Mouse (Mus musculus) forebrain, postnatal 0 days (tissue): ENCODE data around the gene Mylpf. TPM values are rescaled to one million over a fixed set of nuclear protein-coding genes. Genes with fewer than 3 reads are reported as not detected.

Experiments used
- ATAC-seq: fragments of 200-750 bp; cut with Nextera tagmentation; 2 replicates; pipeline ENCODE4 v1.8.0; 2017; ENCODE audit warnings: mild to moderate bottlenecking, moderate library complexity
- DNase-seq: peaks from one replicate; pipeline ENCODE4 v3.0.0-alpha.2; 2015
- H3K27ac ChIP-seq: fragments of 300-500 bp; sonication (generic); 2 replicates; pipeline ENCODE4 v1.5.1; 2014; ENCODE audit warnings: low read depth, mild to moderate bottlenecking, antibody characterized with exemption, low read length, moderate library complexity, mixed read lengths
- H3K27me3 ChIP-seq: fragments of 300-500 bp; sonication (generic); 2 replicates; pipeline ENCODE4 v1.6.1; 2014; ENCODE audit warnings: mild to moderate bottlenecking, low read length, mixed read lengths; ENCODE audit not compliant: insufficient read depth
- H3K36me3 ChIP-seq: fragments of 300-500 bp; sonication (generic); 2 replicates; pipeline ENCODE4 v1.6.1; 2014; ENCODE audit warnings: mild to moderate bottlenecking, moderate library complexity; ENCODE audit not compliant: insufficient read depth
- H3K4me1 ChIP-seq: fragments of 300-500 bp; sonication (generic); 2 replicates; pipeline ENCODE4 v1.6.1; 2014; ENCODE audit warnings: antibody characterized with exemption; ENCODE audit not compliant: insufficient read depth
- H3K4me2 ChIP-seq: fragments of 300-500 bp; sonication (generic); 2 replicates; pipeline ENCODE4 v1.6.1; 2014; ENCODE audit warnings: low read depth, mild to moderate bottlenecking, moderate library complexity
- H3K4me3 ChIP-seq: fragments of 300-500 bp; sonication (generic); 2 replicates; pipeline ENCODE4 v1.5.1; 2014; ENCODE audit warnings: low read depth, low read length, mixed read lengths
- H3K9ac ChIP-seq: fragments of 300-500 bp; sonication (generic); 2 replicates; pipeline ENCODE4 v1.6.1; 2014; ENCODE audit warnings: mild to moderate bottlenecking
- H3K9me3 ChIP-seq: fragments of 300-500 bp; sonication (generic); 2 replicates; pipeline ENCODE4 v1.6.1; 2016; ENCODE audit warnings: low read length
- CTCF ChIP-seq: sonication (generic); IDR thresholded peaks from 2 replicates; pipeline ENCODE4 v1.5.1; 2016; ENCODE audit warnings: antibody characterized with exemption, control low read depth, low read depth
- WGBS: fragments of 180-500 bp; shearing (Covaris S2); extraction: QIAGEN DNeasy Blood & Tissue Kit; methylation state at CpG from one replicate; pipeline ENCODE4 v1.1.7; 2014; 5-methylcytosine and 5-hydroxymethylcytosine counted together
- polyA plus RNA-seq: library from polyadenylated mRNA; unstranded; fragments of >200 nt; fragmentation: Nextera tagmentation; extraction: Ambion mirVana; gene quantifications from 2 replicates; pipeline ENCODE4 v1.2.1, GENCODE M21; 2015
- total RNA-seq: library from RNA; depleted of rRNA; stranded (reverse); fragments of >200 nt; gene quantifications from 2 replicates; pipeline ENCODE4 v1.2.3, GENCODE M21; 2014

The Mylpf gene
- total and polyA plus RNA-seq, 2 experiments from 2014 or later: 0.52 to 3.2 TPM

- WGBS: 83% methylated on average over 10 of the region's 10 CpGs
- Histone ChIP-seq H3K4me2 (no peak overlapping the region), H3K27ac (no peak overlapping the region), H3K9me3 (no peaks in the 10 kb centered on the region), H3K4me3 (no peak overlapping the region), H3K4me1 (no peaks in the 10 kb centered on the region), H3K9ac (no peak overlapping the region), H3K36me3 (no peaks in the 10 kb centered on the region), H3K27me3 (no peaks in the 10 kb centered on the region)
- no peak for TF ChIP-seq CTCF
- no peak for DNase-seq
- no peak for ATAC-seq
These were observed 9.4 kb downstream of the Mylpf start for GRCm38 (mm10) chr7:127217901-127218642.

DNA sequence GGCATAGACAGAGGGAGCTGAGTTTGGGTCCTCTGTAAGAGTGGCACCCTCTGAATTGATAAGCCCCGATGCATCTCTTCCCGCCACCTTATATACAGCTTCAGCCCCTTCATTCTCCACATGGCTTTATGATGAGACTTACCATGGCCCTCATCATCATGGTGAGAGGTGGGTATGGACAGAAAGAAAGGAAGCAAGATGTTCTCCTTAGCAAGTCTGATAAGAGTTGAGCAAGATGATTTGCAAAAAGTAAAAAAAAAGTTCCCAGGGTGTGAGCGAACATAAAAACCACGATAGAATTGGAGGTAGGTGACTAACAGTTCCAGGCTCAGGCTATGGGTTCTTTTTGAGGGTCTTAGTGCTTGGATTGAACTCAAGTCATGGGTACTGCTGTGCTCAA is 10.0 kb downstream of the Mylpf start:
- Histone ChIP-seq H3K4me2 (no peak overlapping the region), H3K4me3 (no peak overlapping the region), H3K27ac (no peak overlapping the region), H3K9ac (no peak overlapping the region), H3K4me1 (no peaks in the 10 kb centered on the region), H3K27me3 (no peaks in the 10 kb centered on the region), H3K9me3 (no peaks in the 10 kb centered on the region), H3K36me3 (no peaks in the 10 kb centered on the region)
- DNase-seq: no peak
- 95% methylated on average over 4 of the region's 4 CpGs for WGBS
- no peak for ATAC-seq
- no peak for TF ChIP-seq CTCF

- Histone ChIP-seq H3K27me3 (no peaks in the 10 kb centered on the region), H3K4me1 (no peaks in the 10 kb centered on the region), H3K9me3 (no peaks in the 10 kb centered on the region), H3K4me2 (no peak overlapping the region), H3K9ac (no peak overlapping the region), H3K36me3 (no peaks in the 10 kb centered on the region), H3K4me3 (no peak overlapping the region), H3K27ac (no peak overlapping the region)
- ATAC-seq (no peak), DNase-seq (no peak)
- WGBS: 85% methylated on average over 6 of the region's 6 CpGs
- no peak for TF ChIP-seq CTCF
These were observed 11.8 kb downstream of the Mylpf start for GRCm38 (mm10) chr7:127220440-127220839.

GRCm38 (mm10) chr7:127223106-127223505 is 14.4 kb downstream of the Mylpf start:
- DNase-seq: no peak
- H3K9ac ChIP-seq: no peak overlapping the region
- no peak for ATAC-seq
- no peaks in the 10 kb centered on the region for H3K27me3 ChIP-seq
- H3K9me3 ChIP-seq: no peaks in the 10 kb centered on the region
- no peaks in the 10 kb centered on the region for H3K36me3 ChIP-seq
- H3K27ac ChIP-seq: no peak overlapping the region
- no peak overlapping the region for H3K4me3 ChIP-seq
- WGBS: 95% methylated on average over 3 of the region's 3 CpGs
- no peak overlapping the region for H3K4me2 ChIP-seq
- TF ChIP-seq CTCF: no peak
- H3K4me1 ChIP-seq: no peaks in the 10 kb centered on the region

DNA sequence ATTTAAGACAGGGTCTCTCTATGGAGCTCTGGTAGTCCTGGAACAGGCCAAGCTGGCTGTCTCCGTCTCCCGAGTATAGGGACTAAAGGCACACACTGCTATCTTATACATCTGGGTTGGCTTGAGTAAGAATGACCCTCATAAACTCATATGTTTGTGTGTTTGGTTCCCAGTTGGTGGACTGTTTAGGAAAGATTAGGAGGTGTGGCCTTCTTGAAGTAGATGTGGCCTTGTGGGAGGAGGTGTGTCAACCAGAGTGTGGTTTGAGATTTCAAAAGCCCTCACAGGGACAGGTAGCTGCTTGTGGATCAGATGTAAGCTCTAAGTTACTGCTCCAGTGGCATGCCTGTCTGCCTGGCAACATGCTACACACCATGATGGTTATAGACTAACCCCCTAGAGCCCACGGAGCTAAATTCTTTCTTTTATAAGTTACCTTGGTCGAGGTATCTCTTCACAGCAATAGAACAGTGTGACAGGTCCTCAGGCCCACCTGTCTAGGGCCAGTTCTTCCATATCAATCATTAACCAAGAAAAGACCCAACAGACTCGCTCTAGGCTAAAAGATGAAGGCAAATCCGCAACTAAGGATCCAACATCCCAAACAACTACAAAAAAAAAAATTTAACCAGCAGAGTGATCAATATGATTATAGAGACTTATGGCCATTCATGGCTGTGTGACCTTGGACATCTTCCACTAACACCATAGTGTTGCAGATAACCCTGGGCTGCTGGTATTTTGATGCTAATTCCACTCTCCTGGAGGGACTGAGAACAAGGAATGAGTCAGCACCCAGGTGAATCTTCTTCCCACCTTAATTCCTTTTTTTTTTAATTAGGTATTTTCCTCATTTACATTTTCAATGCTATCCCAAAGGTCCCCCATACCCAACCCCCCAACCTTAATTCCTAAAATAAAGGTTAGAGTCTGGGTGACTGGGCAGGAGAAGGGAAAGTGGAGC is 15.1 kb downstream of the Mylpf start:
- Histone ChIP-seq H3K27ac (no peak overlapping the region), H3K4me3 (no peak overlapping the region), H3K9ac (no peak overlapping the region), H3K36me3 (no peaks in the 10 kb centered on the region), H3K4me1 (no peaks in the 10 kb centered on the region), H3K27me3 (no peaks in the 10 kb centered on the region), H3K9me3 (no peaks in the 10 kb centered on the region), H3K4me2 (no peak overlapping the region)
- WGBS: 88% methylated on average over 6 of the region's 6 CpGs
- ATAC-seq (no peak), DNase-seq (no peak)
- TF ChIP-seq CTCF: no peak

DNA sequence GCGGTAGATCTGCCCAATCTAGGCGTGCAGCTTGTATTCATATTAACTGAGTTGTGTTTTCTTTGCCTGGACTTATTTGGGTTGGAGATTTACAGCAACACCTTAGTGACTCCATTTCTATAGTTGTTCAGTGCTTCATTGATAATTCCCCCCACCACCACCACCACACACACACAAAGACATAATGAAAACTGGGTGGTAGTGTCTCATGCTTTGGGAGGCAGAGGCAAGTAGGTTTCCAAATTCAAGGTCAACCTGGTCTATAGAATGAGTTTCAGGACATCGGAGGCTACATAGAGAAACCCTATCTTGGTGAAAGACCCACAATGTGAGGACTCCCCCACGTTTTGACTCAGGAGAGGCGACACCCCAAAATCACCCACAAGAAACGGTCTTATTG is 15.9 kb downstream of the Mylpf start:
- no peaks in the 10 kb centered on the region for H3K27me3 ChIP-seq
- TF ChIP-seq CTCF: no peak
- no peaks in the 10 kb centered on the region for H3K4me1 ChIP-seq
- WGBS: 93% methylated on average over 6 of the region's 6 CpGs
- ATAC-seq: no peak
- H3K9ac ChIP-seq: no peak overlapping the region
- H3K4me2 ChIP-seq: no peak overlapping the region
- H3K27ac ChIP-seq: no peak overlapping the region
- no peak for DNase-seq
- no peaks in the 10 kb centered on the region for H3K9me3 ChIP-seq
- no peaks in the 10 kb centered on the region; the same call in 1 of the 2 replicates for H3K36me3 ChIP-seq
- no peak overlapping the region for H3K4me3 ChIP-seq
